Mouse (Mus musculus) kidney, embryonic 16.5 days (tissue): ENCODE measurements around the gene Rtn1. TPM values are rescaled to one million over a fixed set of nuclear protein-coding genes. Genes with fewer than 3 reads are reported as not detected.

Experiments used
- ATAC-seq: fragments of 200-750 bp; cut with Nextera tagmentation; 2 replicates; pipeline ENCODE4 v1.8.0; 2017; ENCODE audit warnings: moderate TSS enrichment; ENCODE audit not compliant: low FRiP score, low TSS enrichment
- H3K27ac ChIP-seq: fragments of 300-500 bp; sonication (generic); 2 replicates; pipeline ENCODE4 v1.5.1; 2014; ENCODE audit warnings: low read length
- H3K27me3 ChIP-seq: fragments of 300-500 bp; sonication (generic); 2 replicates; pipeline ENCODE4 v1.6.1; 2014; ENCODE audit warnings: low read length, control low read depth, mixed read lengths; ENCODE audit not compliant: insufficient read depth
- H3K36me3 ChIP-seq: fragments of 300-500 bp; sonication (generic); 2 replicates; pipeline ENCODE4 v1.6.1; 2014; ENCODE audit warnings: low read length, control low read depth, mixed read lengths; ENCODE audit not compliant: insufficient read depth
- H3K4me1 ChIP-seq: fragments of 300-500 bp; sonication (generic); 2 replicates; pipeline ENCODE4 v1.6.1; 2014; ENCODE audit warnings: low read length, control low read depth, mixed read lengths; ENCODE audit not compliant: insufficient read depth
- H3K4me2 ChIP-seq: fragments of 300-500 bp; sonication (generic); replicated peaks from 2 replicates; pipeline ENCODE4 v1.6.1; 2014; ENCODE audit warnings: low read depth, low read length
- H3K4me3 ChIP-seq: fragments of 300-500 bp; sonication (generic); 2 replicates; pipeline ENCODE4 v1.5.1; 2014; ENCODE audit warnings: mild to moderate bottlenecking, low read length
- H3K9ac ChIP-seq: fragments of 300-500 bp; sonication (generic); replicated peaks from 2 replicates; pipeline ENCODE4 v1.6.1; 2014; ENCODE audit warnings: low read length
- H3K9me3 ChIP-seq: fragments of 300-500 bp; sonication (generic); 2 replicates; pipeline ENCODE4 v1.6.1; 2016; ENCODE audit warnings: low read length, control low read depth
- WGBS: fragments of 180-500 bp; shearing (Covaris S2); extraction: QIAGEN DNeasy Blood & Tissue Kit; methylation state at CpG from one replicate; pipeline ENCODE4 v1.1.7; 2014; 5-methylcytosine and 5-hydroxymethylcytosine counted together
- polyA plus RNA-seq: library from polyadenylated mRNA; unstranded; fragments of >200 nt; fragmentation: Nextera tagmentation; extraction: Ambion mirVana; gene quantifications from 2 replicates; pipeline ENCODE4 v1.2.1, GENCODE M21; 2015

Gene Rtn1
- polyA plus RNA-seq, 1 experiment from 2014 or later, result 9.4 TPM

DNA sequence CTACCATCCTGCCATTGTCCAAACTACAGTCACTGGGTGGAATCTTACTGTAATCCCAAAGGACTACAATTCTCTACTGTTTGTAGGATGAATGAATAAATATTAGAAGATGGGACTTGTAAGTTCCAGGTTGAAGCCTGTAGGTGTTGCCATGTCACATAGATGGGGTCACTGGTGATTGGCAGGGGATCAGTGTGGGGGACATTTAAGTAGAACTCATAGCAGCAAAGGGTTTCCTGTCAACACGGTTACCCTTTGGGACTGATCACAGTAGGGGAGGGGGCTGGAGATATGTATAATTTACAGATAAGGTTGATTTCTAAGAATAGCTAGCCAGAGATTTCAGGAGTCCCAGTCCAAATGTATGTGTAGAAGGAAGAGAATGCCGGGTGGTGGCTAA lies 171.6 kb downstream of the Rtn1 start:
- Histone ChIP-seq H3K4me3 (peak overlapping the region; percentile 52; the same call in 1 of the 2 replicates), H3K27me3 (peaks cover 32% of the 10 kb centered on the region), H3K4me2 (peak overlapping the region; percentile 85), H3K9me3 (no peaks in the 10 kb centered on the region), H3K9ac (no peak overlapping the region), H3K4me1 (peaks cover 5% of the 10 kb centered on the region; the same call in 1 of the 2 replicates), H3K36me3 (no peaks in the 10 kb centered on the region), H3K27ac (no peak overlapping the region)
- ATAC-seq, result no peak
- 84% methylated on average over 2 of the region's 2 CpGs for WGBS

DNA sequence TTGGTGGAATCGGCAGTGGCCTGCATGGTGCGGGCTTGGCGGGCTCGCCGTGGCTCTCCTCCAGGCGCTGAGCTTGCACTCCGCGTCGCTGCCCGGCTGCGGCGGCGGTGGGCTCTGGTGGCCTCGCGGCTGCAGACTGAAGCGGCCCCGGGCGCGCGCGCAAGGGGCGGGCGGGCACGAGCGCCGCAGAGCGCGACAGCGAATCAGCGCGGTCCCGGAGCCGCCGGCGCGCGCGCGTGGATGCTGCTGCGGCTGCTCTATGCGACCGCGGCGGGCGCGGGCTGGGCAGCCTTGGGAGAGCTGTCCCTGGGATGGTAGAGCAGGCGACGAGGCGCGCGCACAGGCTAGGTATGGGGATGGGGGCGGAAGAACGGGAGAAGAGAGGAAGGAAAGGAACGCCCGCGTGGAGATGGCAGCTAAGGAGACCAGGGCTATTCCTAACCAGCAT lies 172.3 kb downstream of the Rtn1 start:
- H3K36me3 ChIP-seq, result no peaks in the 10 kb centered on the region
- no peak overlapping the region for H3K27ac ChIP-seq
- peak; percentile 93 for ATAC-seq
- peaks cover 32% of the 10 kb centered on the region for H3K27me3 ChIP-seq
- peak overlapping the region; percentile 52 for H3K4me3 ChIP-seq
- peak overlapping the region; percentile 49 for H3K9ac ChIP-seq
- under 1% methylated on average over 55 of the region's 56 CpGs for WGBS
- H3K4me1 ChIP-seq, result peaks cover 5% of the 10 kb centered on the region; the same call in 1 of the 2 replicates
- no peaks in the 10 kb centered on the region for H3K9me3 ChIP-seq
- peak overlapping the region; percentile 85 for H3K4me2 ChIP-seq

DNA sequence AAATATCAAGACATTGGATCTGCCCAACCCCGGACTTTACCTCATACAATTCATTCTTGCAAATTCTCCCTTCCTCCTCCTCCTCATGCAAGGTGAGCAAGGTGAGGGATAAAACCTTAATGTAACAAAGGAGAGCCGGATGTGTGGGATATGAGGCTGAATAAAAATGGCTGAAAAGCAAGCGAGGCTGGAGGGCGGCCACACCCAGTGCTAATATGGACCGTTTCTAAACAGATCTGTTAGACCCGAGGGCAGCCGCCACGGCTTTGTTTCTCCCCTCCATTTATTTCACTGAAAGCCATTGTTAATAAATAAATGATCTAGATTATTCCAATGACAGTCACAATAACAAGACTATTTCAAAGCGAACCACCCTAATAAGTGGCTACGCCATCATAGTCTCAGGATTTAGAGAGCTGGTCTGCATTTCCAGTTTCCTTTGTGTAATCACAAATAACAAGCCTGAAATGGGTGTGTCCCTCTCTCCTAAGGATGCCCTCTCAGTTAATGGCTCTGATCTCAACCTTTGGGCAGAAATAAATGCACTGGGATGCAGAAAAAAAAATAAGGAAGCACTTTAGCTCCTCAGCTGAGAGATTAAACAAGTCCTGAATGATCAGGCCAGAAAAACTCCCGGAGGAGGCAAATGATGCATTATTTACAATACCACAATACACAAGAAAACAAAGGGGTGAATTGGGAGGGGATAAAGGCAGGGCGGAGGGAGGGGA lies 173.1 kb downstream of the Rtn1 start:
- Histone ChIP-seq H3K4me2 (peak overlapping the region; percentile 85), H3K36me3 (no peaks in the 10 kb centered on the region), H3K9ac (peak overlapping the region; percentile 49), H3K27ac (no peak overlapping the region), H3K27me3 (peaks cover 32% of the 10 kb centered on the region), H3K4me3 (peak overlapping the region; percentile 52), H3K4me1 (peaks cover 5% of the 10 kb centered on the region; the same call in 1 of the 2 replicates), H3K9me3 (no peaks in the 10 kb centered on the region)
- ATAC-seq, result no peak
- WGBS, result 57% methylated on average over 12 of the region's 12 CpGs

DNA sequence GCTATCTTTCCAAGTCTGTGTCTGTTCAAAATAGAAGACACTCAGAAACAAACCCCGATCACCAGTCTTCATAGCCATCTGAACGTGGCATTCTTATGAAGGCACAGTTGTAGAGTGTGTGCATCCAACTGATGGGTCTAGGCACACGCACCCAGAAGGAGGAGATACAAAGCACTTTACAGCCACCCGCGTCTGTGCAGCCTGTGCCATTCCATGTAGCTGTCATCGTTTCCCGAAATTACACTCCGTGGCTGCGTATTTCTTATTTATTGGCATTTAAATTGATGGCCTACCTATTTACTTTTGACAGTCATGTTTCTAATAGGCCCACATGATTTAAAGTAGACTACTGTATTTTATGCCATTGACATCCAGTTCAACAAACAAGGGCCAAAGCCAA lies 173.9 kb downstream of the Rtn1 start:
- Histone ChIP-seq H3K4me1 (peaks cover 5% of the 10 kb centered on the region; the same call in 1 of the 2 replicates), H3K4me2 (no peak overlapping the region), H3K9me3 (no peaks in the 10 kb centered on the region), H3K9ac (no peak overlapping the region), H3K36me3 (no peaks in the 10 kb centered on the region), H3K4me3 (no peak overlapping the region), H3K27me3 (peaks cover 32% of the 10 kb centered on the region), H3K27ac (no peak overlapping the region)
- no peak for ATAC-seq
- WGBS, result 86% methylated on average over 9 of the region's 9 CpGs

DNA sequence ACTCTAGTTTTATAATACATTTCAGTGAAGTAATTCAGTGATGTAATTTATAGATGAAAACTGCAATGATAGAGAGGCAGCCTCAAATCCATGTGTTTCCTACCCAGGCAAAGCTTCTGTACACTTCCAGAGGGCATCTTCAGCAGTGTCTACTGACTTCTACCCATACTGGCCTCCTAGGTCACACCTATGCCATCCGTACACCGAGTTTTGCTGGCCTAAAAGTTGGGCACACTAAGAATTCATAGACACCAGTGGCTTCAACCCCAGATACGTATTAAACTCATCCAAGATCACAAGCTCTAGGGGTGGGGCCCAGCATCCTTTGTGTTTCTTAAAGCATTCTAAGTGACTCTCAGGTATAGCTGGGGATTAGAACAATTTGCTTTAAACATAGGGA lies 174.7 kb downstream of the Rtn1 start:
- Histone ChIP-seq H3K4me1 (peaks cover 5% of the 10 kb centered on the region; the same call in 1 of the 2 replicates), H3K36me3 (no peaks in the 10 kb centered on the region), H3K27me3 (peaks cover 32% of the 10 kb centered on the region), H3K27ac (no peak overlapping the region), H3K9me3 (no peaks in the 10 kb centered on the region), H3K4me2 (no peak overlapping the region), H3K9ac (no peak overlapping the region), H3K4me3 (no peak overlapping the region)
- no peak for ATAC-seq
- 88% methylated on average over 3 of the region's 3 CpGs for WGBS

GRCm38 (mm10) chr12:72232826-72233790 lies 175.7 kb downstream of the Rtn1 start:
- Histone ChIP-seq H3K9me3 (no peaks in the 10 kb centered on the region), H3K9ac (no peak overlapping the region), H3K36me3 (no peaks in the 10 kb centered on the region), H3K4me3 (no peak overlapping the region), H3K27me3 (peaks cover 29% of the 10 kb centered on the region), H3K4me2 (no peak overlapping the region), H3K27ac (no peak overlapping the region), H3K4me1 (peaks cover 5% of the 10 kb centered on the region; the same call in 1 of the 2 replicates)
- 78% methylated on average over 19 of the region's 19 CpGs for WGBS
- no peak for ATAC-seq

GRCm38 (mm10) chr12:72232176-72232575 lies 176.7 kb downstream of the Rtn1 start:
- Histone ChIP-seq H3K27ac (no peak overlapping the region), H3K9ac (no peak overlapping the region), H3K4me1 (peaks cover 5% of the 10 kb centered on the region; the same call in 1 of the 2 replicates), H3K4me2 (no peak overlapping the region), H3K9me3 (no peaks in the 10 kb centered on the region), H3K4me3 (no peak overlapping the region), H3K27me3 (peaks cover 20% of the 10 kb centered on the region), H3K36me3 (no peaks in the 10 kb centered on the region)
- WGBS, result 74% methylated on average over 3 of the region's 3 CpGs
- ATAC-seq, result no peak

DNA sequence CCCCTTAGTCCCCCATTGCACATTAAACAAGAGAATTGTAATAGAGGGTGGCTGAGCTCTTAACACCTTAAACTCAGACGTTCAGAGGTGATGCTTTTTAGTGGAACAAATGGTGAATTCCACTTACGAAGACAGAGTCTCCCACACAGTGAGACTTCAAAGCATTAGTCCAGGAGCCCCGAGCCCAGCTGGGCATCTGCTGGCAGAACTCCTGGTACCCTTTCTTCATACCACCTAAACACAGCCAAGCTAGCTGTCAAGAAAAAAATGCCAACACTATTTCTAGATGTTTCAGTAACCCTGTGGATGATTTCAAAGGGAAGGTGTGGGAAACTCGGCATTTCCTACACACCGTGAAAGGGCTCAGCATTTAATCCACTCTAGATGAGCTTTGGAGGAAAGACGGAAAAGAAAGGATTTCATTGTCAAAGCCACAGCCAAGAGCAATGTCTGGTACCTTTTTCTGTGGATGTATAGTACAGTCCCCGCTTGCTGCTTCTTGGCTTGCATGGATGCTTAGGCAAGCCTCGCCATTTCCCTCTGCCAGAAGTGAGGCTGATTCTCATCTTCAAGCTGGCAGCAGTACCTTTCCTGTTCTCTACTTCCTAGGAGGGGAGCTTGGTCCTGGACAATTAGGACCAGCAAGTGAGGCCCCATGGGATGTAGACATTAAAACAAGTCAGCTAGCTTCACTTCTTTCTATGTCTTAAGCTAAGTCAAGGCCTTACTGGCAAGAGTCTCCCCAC lies 179.2 kb downstream of the Rtn1 start:
- Histone ChIP-seq H3K36me3 (no peaks in the 10 kb centered on the region), H3K9me3 (no peaks in the 10 kb centered on the region), H3K4me2 (no peak overlapping the region), H3K9ac (no peak overlapping the region), H3K4me3 (no peak overlapping the region), H3K27me3 (peaks cover 4% of the 10 kb centered on the region; the same call in 1 of the 2 replicates), H3K27ac (no peak overlapping the region), H3K4me1 (no peaks in the 10 kb centered on the region)
- ATAC-seq, result no peak
- 52% methylated on average over 8 of the region's 8 CpGs for WGBS

DNA sequence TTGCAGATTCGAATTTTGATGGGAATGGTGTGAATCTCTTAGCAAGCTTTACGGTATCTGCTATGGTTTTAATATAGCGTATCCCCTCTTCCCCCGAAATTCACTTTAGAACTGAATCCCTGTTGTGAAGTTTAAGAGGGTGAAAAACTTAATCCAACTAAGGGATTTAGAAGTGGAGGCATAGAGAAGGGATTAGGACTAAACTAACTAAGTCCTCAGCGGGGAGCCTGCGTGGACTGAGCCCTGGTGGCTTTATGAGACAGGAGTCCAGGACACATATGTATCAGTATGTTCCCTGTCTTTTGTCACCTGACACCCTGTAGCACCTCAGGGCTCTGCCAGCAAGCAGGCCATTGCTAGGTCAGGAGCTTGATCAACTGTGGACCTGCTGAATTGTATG lies 181.1 kb downstream of the Rtn1 start:
- H3K9me3 ChIP-seq, result no peaks in the 10 kb centered on the region
- H3K4me2 ChIP-seq, result no peak overlapping the region
- no peaks in the 10 kb centered on the region for H3K27me3 ChIP-seq
- no peak for ATAC-seq
- H3K9ac ChIP-seq, result no peak overlapping the region
- 87% methylated on average over 6 of the region's 6 CpGs for WGBS
- H3K4me1 ChIP-seq, result no peaks in the 10 kb centered on the region
- H3K27ac ChIP-seq, result no peak overlapping the region
- H3K4me3 ChIP-seq, result no peak overlapping the region
- H3K36me3 ChIP-seq, result no peaks in the 10 kb centered on the region
